Mouse (Mus musculus): ENCODE measurements at regions not wholly inside any gene's neighbourhood (a gene's known extent, or its start where the extent isn't known, plus 50 kb on each side); places are given as distances from the start of the nearest gene placed in this dataset.
"Not testable (repeated sequence)": the region's sequence is repeated elsewhere in the genome, so short reads cannot be mapped to it uniquely, and the experiment has no call there.

DNA sequence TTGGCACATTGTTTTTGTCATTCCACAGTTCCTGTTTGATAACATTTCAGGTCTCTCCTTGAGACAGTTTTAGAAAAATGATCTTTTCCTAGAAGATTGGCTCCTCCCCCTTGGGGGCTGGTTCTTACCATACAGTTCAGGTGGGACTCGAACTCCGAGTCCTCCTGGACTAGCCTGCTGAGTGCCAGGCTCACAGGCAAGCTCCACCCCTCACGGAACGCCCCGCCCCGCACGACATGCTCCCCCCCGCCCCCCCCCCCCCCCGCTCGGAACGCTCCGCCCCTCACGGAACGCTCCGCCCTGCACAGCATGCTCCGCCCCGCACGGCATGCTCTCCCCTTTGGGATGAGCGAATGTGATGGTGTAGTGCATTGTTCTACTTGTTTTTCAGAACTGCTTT, 65.9 kb upstream of the Inpp5a start:
- no peaks in the 10 kb centered on the region for H3K9me3 ChIP-seq
- ATAC-seq (ENCODE audit: insufficient number of reproducible peaks, low FRiP score, low TSS enrichment, low read depth): no peak

GRCm38 (mm10) chr7:139327030-139327429, 61.9 kb upstream of the Inpp5a start:
- Histone ChIP-seq H3K27me3 (no peaks in the 10 kb centered on the region), H3K9me3 (no peaks in the 10 kb centered on the region), H3K4me3 (no peak overlapping the region), H3K36me3 (no peaks in the 10 kb centered on the region), H3K4me1 (peaks cover 15% of the 10 kb centered on the region), H3K27ac (peak overlapping the region; percentile 28), H3K9ac (no peak overlapping the region), H3K4me2 (no peak overlapping the region)
- peak; percentile 80; the same call in 1 of the 2 replicates for ATAC-seq (ENCODE audit: insufficient number of reproducible peaks, low FRiP score, low TSS enrichment, low read depth)
- 43% methylated on average over 1 of the region's 1 CpGs for WGBS

More for the DNA sequence above, 65.9 kb upstream of the Inpp5a start:
- H3K4me2 ChIP-seq: no peak overlapping the region
- H3K4me1 ChIP-seq: peaks cover 34% of the 10 kb centered on the region
- no peaks in the 10 kb centered on the region for H3K36me3 ChIP-seq
- 74% methylated on average over 17 of the region's 19 CpGs for WGBS
- no peaks in the 10 kb centered on the region for H3K27me3 ChIP-seq
- H3K27ac ChIP-seq: no peak overlapping the region
- no peak overlapping the region for H3K4me3 ChIP-seq
- H3K9ac ChIP-seq: no peak overlapping the region

- Histone ChIP-seq H3K9me3 (no peaks in the 10 kb centered on the region), H3K36me3 (no peaks in the 10 kb centered on the region), H3K27me3 (no peaks in the 10 kb centered on the region), H3K4me3 (no peak overlapping the region), H3K9ac (no peak overlapping the region), H3K4me2 (no peak overlapping the region), H3K27ac (no peak overlapping the region), H3K4me1 (no peaks in the 10 kb centered on the region)
- WGBS: 61% methylated on average over 6 of the region's 6 CpGs
- ATAC-seq (ENCODE audit: insufficient number of reproducible peaks, low FRiP score, low TSS enrichment, low read depth): no peak
Observed at GRCm38 (mm10) chr7:139332791-139333190, 56.1 kb upstream of the Inpp5a start.

DNA sequence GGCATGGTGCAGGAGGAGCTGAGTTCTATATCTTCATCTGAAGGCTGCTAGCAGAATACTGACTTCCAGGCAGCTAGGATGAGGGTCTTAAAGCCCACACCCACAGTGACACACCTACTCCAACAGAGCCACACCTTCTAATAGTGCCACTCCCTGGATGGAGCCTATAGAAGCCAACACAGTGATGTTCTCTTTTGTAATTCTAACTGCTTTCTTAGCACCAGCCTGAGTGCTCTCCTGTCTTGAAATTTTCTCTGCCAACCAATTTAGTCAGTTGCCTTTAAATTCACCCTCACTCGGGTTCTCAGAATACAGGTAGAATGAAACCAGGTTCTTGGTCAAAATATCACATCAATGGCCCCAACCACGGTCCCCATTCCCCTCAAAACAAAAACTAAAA, 50.9 kb upstream of the Inpp5a start:
- not testable (repeated sequence) for H3K9ac ChIP-seq; H3K27ac ChIP-seq; H3K4me1 ChIP-seq; H3K9me3 ChIP-seq; H3K36me3 ChIP-seq; ATAC-seq (ENCODE audit: insufficient number of reproducible peaks, low FRiP score, low TSS enrichment, low read depth); H3K4me2 ChIP-seq; H3K4me3 ChIP-seq; H3K27me3 ChIP-seq
- 83% methylated on average over 2 of the region's 2 CpGs for WGBS
